Mouse (Mus musculus) R1 (cell line): ENCODE data around the gene Atp5g2.
A peak's percentile ranks its signal among the peaks of the same experiment; 100 is the strongest.

Source experiments
- DNase-seq: peaks from one replicate; pipeline ENCODE4 v3.0.0-alpha.2; 2018; ENCODE audit warnings: low read depth, low spot score

Atp5g2 gene

DNA sequence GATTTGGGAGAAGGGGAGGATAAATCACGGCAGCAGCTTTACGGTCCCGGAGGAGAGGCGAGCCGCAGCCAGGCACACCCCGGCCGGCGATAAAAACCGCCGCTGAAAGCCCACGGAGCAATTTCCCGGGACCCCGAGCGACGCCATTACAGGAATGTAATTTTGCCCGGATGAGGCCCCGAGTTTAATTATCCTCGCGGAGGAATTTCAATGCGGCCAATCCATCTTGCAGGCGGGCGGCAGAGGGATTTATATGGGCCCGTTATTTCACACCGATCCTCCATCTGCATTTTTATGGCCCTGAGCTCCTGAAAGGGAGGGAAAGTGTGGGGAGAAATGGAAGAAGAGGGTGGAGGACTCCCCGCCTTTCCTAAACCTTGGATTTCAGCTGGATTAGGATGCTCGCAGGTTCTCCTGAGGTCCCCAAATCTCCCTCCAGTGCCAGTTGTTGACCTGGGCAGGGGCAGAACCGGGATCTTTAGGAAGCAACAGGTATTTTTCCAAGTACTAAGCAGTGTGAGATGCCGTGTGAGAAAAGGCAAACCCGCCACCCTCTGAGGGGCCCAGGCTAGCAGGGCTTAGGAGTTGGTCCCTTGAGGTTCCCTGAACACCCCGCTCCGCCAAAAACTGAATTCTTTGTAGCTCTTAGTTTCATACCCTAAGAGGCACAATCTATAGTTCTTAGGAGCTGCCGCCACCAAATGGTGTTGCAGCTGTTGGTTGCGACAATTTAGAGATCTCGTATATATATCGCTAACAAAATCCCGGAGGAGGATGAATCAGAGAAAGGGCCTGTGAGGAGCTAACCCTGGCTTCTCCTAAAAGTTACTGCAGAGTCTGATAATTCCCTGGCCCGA is at the start of gene Atp5g2:
Gene Atp5g2, minus strand, starts transcription at position 138 of the 857 bp plus-strand sequence.
- peak; percentile 65 for DNase-seq

DNA sequence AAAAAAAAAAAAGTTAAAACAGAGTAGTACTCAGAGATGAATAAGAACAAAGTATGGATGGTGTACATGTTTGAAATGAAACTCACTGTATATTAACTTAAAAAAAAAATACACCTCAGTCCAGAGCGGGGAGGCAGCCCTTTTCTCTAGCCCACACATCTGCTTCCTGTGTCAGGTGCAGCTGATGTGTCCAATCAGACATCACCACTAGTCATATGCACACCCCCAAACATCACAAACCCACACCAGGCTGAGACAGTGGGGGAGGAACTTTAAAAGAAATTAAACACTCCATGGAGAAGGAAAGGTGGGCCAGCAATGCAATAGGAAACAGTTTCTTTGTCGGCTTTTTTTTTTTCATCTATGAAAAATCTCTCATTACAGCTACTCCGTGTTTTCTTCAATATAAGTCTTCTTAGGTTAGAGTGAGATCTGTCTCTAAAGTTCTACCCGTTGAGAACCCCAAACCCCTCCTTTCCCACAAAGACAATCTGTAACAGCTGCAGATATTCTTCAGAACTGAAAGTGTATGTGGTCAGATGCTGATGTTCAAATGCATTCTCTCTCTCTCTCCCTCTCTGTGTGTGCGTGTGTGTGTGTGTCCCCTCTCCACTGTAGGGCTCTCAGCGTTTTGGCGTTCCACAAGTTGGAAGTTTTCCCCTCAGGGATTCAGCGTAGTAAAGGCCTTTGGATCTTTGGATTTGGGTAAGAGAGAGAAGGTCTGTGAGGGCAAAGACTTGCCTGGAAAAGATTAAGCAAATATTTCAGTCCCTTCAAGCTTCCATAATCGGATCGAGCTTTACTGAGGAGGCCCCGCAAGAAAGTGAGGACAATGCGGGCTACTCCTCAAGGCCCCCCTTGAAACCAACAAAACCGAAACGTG is 49.1 kb upstream of the Atp5g2 start:
- no peak for DNase-seq

DNA sequence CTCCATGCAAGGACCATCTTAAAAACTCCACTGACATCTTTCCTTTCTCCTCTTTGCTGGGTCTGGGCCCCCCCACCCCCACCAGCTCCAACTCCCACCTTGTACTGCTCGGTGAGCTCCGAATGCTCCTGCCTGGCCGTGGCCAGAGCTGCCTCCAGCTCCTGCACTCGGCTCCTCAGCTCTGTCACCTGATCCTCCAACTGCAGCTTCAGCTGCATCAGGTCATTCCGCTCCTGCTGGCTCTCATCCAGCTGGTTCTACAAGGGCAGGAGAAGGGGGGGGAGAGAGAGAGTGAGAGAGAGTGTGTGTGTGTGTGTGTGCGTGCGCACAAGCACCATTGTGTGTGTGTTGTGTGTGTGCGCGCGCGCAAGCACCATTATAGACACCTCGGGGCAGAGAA is 44.0 kb upstream of the Atp5g2 start:
- DNase-seq: no peak

DNA sequence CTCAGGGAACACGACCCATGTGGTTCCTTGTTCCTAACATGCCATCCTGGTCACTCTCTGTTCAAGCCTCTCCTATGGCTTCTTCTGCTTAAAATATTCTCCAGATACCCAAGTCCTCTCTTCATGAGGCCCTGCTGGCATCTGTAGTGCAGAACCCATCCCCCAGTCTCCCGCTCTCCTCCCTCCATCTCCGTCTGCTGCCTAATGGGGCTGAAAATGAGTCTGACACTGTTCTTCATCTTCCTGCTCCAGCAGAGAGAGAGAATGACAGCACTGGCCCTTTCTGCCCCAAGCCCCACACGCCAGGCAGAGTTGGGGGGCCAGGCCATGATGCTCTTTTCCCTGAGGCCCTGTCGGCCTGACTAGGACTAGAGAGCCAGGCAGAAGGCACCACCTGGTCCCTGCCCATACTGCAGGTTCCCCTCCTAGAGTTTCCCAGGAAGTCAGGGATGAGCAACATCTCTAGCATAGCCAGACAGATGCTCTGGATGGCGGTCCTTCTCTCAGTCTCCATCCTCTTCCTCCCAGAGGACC is 35.7 kb upstream of the Atp5g2 start:
- DNase-seq: no peak

DNA sequence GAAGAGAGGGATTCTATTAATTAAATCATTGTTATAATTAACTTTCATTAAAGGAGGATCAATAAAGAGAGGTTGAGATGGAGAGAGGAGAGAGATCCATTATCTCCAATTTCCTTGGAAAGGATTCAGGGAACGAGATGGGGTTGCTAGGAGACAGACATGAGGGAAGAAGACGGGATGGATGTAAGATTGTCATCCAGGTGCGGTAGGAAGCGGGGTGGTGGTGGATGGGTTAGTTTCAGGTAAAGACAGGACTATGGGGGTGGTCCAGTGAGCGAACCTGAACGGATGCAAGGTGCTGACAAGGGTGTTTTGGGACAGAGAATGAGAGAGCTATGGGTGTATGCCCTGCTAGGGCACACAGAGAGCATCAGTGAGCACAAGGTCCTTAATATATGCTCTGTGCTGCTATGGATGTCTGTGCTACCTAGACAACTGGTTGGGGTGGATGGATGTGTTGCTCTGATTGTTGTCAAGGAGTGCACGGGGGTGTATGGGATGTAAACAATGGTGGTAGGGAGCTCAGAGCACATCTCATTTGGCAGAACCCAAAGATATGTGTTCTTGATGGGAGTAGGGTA is 33.9 kb upstream of the Atp5g2 start:
- no peak for DNase-seq

DNA sequence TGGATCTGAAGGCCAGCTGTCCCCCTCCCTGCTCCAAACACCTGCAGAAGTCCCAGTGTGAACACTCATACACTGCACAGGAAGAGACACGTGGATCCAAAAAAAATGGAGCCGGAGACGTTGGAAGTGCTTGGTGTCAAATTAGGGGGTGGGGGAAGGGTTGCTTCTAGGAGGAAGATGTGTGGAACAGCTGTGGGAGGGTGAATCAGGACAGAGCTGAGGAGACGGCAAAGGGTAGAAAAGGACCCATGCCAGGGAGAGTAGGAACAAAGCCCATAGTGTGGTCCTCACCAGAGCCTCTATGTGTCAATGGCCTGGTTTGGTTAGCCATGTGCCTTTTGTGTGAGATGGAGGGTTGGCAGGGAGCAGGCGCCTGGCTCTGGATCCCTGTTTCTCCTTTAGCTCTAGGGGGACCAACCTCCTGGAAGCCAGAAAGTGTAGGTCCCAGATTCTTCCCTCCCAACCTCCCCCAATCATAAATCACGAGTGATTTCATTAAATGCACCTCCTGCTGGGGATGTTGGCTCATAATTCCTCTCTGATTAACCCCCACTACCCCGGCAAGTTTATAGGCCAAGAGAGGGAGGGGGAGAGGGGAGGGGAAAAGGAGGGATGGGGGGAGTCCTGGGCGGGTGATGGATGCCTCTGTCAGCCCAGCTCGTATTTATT is 33.2 kb upstream of the Atp5g2 start:
- DNase-seq: no peak

DNA sequence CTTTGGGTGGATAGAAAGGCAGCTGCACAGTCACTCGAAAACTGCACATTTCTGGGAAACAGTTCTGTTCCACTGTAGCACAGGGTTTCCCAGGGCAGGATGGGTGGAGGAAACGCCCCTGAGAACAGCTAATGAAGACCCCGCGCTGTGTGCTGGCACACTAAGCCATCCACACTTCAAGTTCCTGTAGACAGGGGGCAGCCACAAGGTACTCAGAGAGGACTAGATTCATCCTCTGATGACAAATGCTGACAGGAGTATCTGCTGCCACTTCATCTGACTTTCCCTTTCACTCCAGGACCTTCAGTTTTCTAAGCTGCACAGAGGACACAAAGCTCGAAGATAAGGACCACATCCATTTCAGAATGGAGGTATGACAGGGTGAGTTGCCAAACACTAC is 32.7 kb upstream of the Atp5g2 start:
- no peak for DNase-seq

DNA sequence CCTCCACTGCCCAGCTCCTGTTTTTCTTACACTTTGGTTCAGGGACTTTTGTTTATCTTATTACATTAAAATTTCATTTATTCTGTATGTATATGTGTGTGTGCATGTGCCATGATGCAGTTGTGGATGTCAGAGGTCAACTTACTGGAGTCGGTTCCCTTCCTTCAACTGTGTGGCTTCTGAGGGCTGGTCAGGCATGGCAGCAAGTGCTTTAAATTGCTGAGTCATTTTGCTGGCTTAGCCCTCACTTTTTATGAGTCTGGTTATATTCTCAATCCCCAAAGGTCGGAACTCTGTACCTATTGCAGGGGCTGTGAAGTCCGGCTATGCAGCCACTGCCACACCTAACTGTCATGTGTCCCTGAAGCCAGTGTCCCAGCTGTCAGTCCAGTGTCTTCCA is 30.8 kb upstream of the Atp5g2 start:
- no peak for DNase-seq

DNA sequence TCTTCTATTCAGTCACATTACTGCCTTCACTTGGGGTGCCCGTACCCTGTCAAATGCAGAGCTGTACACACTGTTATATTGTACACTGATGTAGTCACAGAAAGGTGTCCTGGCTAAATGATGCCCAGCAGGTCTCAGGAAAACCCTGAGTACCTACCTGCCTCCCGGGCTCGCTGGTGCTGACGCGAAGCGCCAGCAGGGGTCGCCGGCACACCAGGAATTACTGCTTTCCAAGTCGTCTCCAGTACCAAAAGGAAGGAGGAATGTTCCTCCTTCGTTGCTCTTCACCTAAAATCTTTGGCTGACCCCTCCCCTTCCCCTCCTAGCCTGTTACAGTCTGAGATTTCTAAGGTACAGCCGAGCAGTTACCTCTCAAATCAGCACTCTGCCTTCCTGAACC is 26.0 kb upstream of the Atp5g2 start:
- DNase-seq: peak; percentile 63

DNA sequence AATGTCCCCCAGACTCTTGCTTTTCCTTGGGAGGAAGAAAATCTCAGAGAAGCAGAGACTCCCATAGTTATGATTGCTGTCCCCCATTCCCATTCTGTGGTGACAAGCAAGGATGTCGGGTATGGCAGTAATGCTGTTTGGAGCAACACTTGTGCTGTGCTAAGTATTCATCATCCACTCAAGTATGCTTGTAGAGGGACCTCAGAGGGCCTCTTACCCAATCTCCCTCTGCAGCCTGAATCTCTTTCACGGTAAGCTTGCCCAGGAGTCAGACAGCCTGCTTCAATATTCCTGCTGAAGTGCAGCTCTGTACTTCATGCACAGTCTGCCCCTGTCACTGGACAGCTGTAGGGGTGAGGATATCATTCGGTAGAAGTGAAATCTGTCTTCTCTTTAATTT is 24.7 kb upstream of the Atp5g2 start:
- DNase-seq: no peak

DNA sequence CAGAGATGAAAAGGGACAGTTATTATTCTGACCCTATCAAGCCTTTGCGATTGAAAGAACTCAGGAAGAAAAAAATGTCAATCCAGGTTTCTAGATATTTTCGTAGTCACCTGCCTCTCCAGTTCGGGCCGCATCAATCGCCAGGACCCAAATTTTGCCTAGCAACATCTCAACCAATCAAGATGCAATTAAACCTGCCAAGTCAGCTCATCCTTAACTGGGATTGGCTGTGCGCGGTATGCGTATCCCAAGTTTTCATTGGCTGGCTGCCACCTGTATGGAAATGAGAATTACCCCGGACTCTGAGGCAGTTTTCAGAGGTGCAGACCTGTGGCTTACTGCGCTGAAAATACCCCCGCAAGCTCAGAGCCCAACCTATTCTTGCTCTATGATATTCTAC is 21.4 kb upstream of the Atp5g2 start:
- DNase-seq: peak; percentile 96

DNA sequence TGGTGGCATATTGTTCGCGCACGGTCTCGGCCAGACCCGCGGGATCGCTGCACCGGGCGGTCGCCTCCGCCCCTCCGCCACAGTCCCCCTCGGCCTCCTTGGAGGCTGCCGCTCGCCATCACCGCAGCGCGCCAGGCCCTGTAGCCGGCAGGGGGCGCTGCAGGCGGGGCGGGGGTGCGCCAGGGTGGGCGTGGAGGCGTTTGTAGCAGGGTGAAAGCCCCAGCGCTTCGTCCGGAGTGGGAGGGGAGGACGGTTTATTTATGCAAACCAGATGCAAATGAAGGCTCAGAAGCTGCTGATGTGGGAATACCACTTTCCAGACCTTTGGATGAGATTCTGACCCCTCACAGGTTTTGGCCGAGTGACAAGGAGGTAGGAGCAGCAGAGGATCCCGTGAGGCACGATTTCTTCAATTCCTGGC is 20.8 kb upstream of the Atp5g2 start:
- DNase-seq: peak; percentile 89

DNA sequence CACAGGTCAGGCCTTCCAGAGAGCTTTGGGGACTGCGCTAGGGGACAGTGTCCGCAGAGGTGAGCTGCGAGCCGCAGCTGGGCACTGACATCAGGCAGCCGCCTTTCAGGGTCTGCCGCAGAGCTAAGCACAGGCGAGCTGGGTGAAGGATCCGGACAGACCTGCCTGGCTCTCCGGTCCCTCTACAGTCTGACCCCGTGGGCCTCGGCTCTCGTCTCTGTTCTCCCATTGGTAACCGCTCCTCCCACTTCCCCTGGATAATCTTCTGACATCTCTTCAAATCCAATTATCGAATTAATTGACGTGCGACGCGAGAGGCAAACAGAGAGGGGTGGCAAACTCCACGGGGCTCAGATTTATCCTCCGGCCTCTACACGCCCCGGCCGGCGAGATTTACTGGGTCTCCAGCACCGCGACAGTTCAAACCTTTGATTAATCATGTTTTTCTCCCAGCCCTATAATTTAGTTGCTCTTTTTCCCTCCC is 20.2 kb upstream of the Atp5g2 start:
- peak; percentile 50 for DNase-seq

DNA sequence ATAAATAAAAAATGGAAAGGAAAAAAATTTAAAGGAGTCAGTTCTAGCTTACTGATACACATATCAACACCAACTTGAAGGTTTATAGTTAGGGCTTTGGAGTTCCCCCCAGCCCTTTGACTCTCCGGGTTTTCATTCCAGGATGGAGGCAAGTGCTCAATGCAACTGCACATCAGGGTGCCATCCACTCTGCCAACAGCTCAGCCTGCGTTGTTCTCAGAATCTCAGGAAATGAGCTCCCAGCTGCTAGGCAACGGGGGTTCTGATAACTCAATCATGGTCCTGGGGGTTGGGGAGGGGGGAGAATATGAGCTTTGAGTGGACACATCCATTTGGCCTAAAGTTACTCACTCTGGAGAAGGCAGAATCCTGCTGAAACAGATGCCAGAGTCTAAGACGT is 13.6 kb upstream of the Atp5g2 start:
- DNase-seq: no peak

DNA sequence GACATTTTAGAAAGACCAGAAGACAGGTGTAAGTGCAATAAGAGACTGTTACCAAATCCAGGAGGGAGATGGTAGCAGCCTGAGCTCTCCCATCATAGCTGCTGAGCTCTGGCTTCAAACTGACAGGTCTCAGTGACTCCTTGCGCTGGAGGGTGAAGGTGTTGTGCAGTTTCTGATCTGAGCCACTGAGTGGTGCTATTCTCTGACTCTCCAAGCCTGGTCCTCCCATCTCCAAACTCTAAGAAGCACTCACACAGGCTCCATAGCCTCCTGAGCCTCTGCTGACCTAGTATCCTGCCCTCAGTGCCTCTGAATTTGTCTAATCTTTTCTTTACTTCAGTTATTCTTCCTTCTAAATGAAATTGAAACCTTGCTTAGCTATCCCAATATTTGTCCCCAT is 11.5 kb upstream of the Atp5g2 start:
- peak; percentile 71 for DNase-seq

DNA sequence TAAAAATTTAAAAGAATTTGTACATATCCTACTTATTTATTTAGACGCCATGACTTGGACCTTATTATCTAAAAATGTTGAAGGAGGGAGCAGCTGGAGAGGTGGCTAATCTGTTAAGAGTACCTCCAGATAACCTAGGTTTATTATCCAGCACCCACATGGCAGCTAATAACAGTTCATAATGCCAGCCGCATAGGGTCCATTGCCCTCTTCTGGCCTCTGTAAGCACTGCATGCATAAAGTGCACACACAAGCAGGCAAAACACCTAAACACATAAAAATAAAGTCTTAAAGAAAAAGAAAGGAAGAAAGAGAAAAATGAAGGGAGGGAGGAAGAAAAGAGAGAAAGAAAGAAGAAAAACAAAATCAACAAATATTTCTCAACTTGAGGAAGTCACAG is 4.2 kb upstream of the Atp5g2 start:
- DNase-seq: peak; percentile 72

DNA sequence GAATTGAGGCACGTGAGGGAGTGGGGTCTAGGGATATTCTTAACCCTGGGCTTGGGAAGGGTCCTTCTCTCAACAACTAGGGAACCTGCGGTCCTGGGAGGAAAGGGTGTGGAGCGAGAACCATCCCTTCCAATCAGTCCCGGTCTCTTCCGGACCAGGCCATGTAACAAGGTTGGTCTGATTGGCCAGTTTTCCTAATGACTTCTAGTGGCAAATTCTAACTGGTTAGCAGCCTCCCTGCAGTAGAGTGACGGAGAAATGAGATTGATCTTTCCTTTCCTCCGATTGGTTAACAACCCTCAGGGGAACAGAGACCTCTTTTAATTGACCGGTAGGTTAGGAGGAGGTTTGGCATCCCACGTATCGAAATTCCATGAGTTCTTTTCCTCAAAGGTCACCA is 1.4 kb upstream of the Atp5g2 start:
- DNase-seq: peak; percentile 97

DNA sequence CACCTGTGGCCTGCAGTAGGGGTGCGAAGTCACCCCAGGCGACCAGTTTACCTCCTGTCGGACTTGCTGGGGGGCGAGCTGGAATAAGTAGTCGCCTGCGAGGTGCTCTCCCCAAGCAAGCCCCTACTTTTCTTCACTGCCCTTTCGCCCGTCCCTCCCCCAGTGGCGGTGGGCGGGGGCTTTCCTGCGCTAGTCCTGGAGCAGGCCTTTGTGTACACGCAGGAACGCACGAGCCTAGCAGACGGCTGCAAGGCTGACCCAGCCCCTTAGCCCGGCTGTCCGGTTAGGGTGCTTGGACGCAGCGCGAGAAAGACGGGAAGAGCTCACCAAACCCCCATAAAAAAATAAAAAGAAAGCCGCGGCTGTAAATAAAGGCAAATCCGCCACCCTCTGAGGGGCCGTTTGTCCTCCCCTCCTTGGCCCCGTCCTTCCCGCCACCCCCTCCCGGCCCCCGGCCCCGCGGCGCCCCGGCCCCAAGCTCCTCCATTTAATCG is 384 bp downstream of the Atp5g2 start:
- peak; percentile 95 for DNase-seq

DNA sequence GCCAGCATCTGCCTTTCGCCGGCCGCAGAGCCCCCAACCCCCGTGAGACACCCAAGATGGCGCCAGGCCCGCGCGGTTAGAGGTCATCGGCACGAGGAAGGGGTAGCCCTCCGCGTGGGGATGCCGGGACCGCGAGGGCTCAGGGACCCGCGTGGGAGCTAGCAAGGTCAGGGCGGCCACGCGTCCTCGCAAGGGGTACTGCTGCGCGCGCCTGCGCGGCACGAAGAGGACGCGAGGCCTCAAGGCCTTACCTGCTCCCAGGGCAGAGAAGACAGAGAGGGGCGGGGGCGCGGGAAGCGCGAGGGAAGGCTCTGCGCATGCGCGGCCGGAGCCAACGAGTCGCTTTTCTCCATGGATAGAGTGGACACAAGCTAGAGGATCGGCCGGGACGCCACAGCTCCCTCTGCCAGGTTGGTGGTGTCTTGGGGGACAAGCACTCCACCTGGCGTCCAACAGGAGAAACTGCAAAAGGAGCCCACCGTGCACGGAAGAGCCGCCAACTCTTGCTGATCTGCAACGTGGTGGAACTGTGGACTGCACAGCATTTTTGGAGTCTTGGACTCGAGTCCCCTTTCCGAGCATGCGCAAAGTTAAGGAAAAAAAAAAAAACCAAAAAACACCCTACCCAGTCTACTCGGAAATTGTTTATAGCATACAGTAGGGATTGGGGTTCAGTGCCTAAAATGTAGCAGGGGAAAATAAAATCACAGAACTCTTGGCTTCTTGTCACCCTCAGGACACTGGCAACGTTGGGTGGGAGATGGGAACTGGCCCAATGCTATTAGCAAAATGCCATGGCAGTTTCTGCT is 1.2 kb downstream of the Atp5g2 start:
- peak; percentile 100 for DNase-seq

DNA sequence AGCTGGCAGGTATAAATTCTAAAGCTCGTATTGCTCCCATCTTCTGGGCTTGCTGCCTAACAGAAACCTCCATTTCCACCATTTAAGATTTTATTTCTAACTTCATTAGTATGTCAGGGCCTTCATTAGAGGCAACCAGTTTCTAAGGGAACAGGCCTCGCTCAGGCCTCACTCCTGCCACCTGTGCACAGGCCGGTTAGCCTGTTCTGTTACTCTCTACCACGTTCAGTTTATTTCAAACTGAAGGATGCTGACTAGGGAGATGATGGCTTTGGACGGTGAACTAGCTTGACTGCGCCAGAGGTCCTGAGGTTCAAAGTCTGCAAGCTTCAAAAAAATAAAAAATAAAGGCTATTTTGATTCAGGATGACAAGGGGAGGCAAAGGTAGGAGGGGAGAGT is 1.9 kb downstream of the Atp5g2 start:
- peak; percentile 43 for DNase-seq
